Mouse (Mus musculus) small intestine, adult 2 months (tissue): Measurements from ENCODE around the gene Slc35b2.

Experiments
- CTCF ChIP-seq: fragments of 200-500 bp; IDR thresholded peaks from 2 replicates; pipeline ENCODE4 v1.5.1; 2012; ENCODE audit warnings: low read depth, mild to moderate bottlenecking, control low read depth, inconsistent platforms, low read length, moderate library complexity, mixed read lengths; ENCODE audit not compliant: insufficient replicate concordance, insufficient read length; ENCODE audit errors: extremely low read depth
- POLR2A ChIP-seq: fragments of 200-500 bp; IDR thresholded peaks from 2 replicates; pipeline ENCODE4 v1.6.1; 2012; ENCODE audit warnings: low read depth, mild to moderate bottlenecking, control low read depth, inconsistent platforms, low read length, moderate library complexity

DNA sequence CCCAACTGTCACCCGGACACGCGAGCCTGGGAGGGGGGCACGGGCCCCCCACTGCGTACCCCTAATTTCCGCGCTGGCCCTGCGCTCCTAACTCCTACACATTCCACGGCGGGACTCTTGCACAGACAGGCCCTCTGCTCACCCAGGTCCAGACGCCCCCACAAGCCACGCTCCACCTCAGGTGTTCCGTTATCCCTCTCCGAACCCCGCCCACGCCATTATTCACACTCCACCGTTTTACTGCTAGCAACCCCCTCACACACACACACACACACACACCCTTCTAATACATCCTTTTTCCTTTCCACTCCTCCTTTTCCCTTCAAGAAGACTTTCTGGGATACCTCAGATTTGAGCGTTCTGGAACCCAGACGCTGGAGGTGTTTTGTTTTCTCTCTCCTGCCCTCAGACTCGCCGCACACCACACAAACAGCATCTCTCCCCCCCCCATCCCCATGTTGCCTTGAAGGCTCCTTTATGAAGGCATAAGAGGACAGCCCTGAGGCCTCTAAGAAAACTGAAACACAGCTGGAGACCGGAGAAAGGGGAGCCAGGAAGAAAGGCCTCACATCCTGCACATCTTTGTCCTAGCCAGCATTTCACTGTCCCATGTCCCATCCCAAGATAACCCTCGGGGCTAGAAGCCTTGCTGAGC is 32.2 kb downstream of the Slc35b2 start:
- TF ChIP-seq CTCF, result no peak
- TF ChIP-seq POLR2A, result no peak
